Mouse (Mus musculus) left cerebral cortex, postnatal 4 days (tissue): ENCODE data around the gene Rnf150. TPM values are rescaled to one million over a fixed set of nuclear protein-coding genes. Genes with fewer than 3 reads are reported as not detected.

Source experiments
- DNase-seq: peaks from one replicate; pipeline ENCODE4 v3.0.0-alpha.2; 2022
- intact Hi-C: fragments of 180-260 bp; cut with DNase I; formaldehyde crosslinking; loops from one replicate; pipeline ENCODE4 v1.15.1; 2025
- total RNA-seq, 2 experiments: library from RNA; stranded (reverse); gene quantifications; 2 replicates each; pipeline ENCODE4 v1.2.3; 2021

The Rnf150 gene
- total RNA-seq, 2 experiments from 2014 or later: 20.1 to 21.4 TPM

DNA sequence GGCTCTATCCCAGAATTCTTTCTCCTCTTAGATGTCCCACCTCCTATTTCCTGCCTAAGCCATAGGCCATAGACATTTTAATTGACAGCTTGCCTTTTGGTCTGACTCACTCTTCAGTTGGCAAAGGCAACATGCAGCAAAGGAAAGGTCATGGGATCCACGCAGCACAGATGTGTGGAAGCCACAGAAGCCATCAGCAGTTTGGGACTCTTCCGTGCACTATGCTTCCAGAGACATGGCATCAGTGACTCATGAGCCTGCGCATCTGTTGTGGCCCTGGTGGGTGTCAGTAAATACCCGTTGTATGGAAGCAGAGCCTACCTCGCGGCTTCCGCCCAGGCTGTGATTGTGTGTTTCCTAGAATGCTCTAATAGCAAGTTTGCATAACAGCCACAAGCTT lies 68.4 kb downstream of the Rnf150 start:
- intact Hi-C loops: no loop called here
- DNase-seq: no peak

DNA sequence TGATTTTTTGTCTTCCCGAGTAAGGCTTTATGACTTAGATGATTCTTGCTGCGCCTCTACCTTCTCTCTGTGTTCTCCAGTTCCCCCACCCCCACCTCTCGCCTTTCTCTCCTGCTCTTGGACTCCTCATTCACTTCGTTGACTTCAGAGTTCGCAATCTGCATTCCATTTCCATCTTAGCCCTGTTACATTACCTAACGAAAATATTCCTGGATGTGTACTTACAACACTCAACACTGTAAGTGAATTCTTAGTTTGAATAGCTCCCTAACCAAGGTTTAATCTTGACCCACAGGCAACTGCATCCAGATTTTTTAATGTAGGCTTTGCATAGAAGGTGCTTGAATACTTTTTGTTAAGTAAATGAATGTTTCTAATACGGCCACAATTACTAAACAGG lies 73.0 kb downstream of the Rnf150 start:
- intact Hi-C loops: no loop called here
- no peak for DNase-seq

DNA sequence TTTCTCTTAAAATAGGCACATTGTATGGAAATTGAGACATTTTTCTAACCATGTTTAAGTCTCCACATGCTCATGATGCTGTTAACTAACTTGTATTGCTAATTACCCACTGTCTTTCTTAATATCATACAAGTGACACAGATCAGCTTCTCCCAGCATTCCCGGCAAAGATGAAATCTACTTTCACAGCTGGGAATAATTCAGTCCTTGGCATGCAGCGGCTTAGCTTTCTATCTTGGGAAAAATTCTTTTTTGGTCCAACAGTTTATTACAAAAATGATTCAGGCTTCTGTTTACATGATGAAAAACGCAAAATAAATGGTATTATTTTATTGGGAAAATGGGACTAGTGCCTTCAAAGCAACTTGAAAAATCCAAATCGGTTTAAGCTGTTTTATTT lies 73.7 kb downstream of the Rnf150 start:
- DNase-seq: no peak
- intact Hi-C loops: no loop called here

- intact Hi-C loops: no loop called here
- DNase-seq: no peak
Observed at GRCm38 (mm10) chr8:82939912-82940311, 76.8 kb downstream of the Rnf150 start.

DNA sequence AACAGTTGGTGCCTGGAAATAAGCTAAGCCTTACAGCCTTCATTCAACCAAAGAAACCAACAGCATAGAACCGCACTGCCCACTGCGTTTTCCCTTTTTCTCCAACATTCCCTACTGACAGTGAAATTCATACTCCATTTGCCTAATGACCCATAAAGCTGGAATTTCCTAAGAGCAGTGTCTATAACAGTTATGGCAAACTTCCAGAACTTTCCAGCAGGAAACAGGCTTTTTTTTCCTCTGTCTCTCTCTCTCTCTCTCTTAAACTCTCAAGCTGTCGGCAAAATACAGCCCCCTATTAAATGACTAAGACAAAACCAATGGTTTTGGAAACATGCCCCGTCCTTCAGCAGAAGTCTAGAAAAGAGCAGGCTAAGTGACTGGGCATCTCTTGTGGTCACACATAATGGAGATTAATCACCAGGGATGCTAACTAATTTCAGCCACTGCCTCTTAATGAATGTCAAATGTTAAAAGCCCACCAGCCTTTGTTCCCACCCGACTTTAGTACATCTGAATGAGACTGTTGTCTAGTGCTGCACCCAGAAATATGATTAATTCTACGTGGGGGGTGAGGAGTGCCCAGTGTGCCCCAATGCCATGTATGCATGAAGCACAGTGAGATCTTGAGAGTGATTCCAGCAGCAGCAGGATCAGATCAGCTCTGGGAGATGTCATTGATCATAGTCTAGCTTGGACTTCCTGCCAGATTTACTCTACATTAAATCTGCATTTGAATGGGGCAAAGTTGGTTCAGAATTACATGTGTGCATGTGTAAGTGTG lies 80.3 kb downstream of the Rnf150 start:
- DNase-seq: no peak
- intact Hi-C loops: no loop called here

DNA sequence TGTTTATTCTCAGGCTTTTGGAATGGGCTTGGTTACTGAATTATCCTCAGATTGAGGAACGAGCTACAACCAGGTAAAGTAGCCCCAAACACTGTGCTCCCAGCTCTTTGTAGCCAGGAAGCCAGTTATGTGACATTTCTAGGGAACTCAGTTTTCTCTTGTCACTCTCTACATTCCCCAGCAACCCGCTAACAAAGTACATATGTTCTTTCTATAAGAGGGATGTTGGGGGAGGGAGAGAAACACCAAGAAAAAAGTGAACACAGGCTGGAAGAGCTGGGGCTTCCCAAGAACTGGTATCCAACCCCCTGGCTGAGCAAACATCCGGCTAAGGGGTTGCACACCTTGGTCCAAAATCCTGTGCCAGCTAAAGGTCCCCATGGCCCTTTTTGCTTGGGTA lies 82.7 kb downstream of the Rnf150 start:
- no peak for DNase-seq
- intact Hi-C loops: no loop called here

DNA sequence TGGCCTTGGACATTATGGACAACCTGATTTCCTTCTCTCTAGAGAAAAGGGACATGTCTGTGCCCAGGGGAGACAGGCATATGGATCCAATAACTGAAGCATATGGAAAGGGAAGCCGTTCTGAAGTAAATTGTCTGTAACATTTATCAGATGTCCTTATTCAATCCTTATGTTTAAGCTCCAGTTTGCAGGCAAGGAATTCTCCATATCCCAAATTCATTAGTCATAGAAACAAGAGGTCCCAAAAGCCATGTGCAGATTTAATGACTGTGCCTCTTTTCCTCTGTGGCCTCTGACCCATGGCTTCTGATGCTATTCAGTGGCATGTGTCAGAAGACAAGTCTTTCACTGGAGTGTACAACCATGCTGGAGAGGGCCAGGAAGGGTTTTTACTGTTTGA lies 83.5 kb downstream of the Rnf150 start:
- intact Hi-C loops: no loop called here
- no peak for DNase-seq

DNA sequence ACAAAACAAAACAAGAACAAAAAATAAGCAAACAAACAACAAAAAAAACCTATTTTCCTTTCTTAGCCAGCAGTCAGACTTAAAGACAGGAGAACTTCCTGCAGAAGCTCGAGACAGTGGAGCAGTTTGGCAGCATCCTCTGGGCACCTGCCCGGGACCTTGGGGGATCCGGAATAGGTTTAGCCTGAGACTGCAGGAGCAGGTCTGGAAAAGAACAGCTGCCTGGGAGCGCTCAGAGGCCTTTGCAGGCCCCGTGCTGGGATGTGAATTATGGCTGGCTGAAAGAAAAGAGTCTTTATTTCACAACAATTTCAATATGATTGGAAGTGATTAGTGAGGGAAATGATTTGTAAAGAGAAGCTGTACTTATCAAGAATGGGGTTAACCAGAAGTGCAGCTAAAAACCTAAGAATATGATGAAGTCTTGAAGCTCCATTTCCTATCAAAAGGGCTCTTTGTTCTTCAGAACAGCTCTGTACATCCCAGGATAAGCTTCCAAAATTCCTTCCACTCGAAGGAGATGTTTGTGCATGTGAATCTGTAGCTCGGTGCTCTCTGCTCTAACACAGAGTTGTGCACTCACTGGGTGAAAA lies 92.1 kb downstream of the Rnf150 start:
- intact Hi-C loops: no loop called here
- no peak for DNase-seq

GRCm38 (mm10) chr8:82959491-82959890 lies 96.3 kb downstream of the Rnf150 start:
- no peak for DNase-seq
- intact Hi-C loops: no loop called here

DNA sequence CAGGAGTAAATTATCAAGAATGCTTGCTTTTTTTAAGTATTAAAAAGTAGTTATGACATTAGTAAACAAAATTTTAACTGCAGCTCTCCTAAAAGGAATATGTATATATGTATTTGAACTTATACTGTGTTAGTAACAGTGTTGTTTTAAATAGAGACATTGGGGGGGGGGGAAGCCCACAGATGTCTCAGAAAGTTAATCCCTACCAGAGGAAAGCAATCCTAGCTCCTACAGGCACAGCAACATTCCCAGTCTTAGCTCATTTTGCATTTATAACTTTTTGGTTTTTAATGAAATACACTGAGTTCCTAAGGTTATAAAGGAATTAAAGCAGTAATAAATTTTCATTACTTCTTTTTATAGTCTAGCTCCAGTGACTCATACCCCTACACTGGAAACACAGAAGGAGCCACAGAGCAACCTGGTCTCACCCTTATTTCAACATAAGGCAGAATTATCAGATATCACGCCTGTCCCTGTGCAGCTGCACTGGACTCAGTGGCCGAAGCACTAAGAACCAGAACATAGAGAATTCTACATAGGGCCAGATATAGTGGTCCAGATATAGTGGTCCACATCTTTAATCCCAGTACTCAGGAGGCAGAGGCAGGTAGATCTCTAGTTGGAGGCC lies 96.9 kb downstream of the Rnf150 start:
- DNase-seq: no peak
- intact Hi-C loops: no loop called here

DNA sequence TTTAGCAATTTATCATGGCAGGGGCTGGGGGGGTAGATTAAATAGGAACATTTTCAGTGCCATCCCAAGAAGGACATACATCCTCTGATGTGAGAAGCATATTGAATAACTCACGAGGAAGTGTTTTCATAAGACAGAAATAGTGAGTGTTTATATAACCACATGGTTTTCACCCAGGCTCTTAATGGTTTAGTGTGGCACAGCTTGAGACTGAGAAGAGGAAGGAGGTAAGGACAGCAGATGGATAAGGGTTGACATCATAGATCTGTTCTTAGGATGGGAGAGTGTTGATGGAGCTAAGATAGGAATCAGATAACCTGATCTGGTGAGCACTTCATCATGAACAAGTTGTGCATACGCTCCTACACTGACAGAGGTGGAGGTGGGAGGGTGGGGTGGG lies 101.4 kb downstream of the Rnf150 start:
- intact Hi-C loops: no loop called here
- no peak for DNase-seq

GRCm38 (mm10) chr8:82967879-82968678 lies 104.9 kb downstream of the Rnf150 start:
- intact Hi-C loops: no loop called here
- DNase-seq: no peak

- intact Hi-C loops: no loop called here
- DNase-seq: no peak
Observed at GRCm38 (mm10) chr8:82969967-82970366, 106.8 kb downstream of the Rnf150 start.

DNA sequence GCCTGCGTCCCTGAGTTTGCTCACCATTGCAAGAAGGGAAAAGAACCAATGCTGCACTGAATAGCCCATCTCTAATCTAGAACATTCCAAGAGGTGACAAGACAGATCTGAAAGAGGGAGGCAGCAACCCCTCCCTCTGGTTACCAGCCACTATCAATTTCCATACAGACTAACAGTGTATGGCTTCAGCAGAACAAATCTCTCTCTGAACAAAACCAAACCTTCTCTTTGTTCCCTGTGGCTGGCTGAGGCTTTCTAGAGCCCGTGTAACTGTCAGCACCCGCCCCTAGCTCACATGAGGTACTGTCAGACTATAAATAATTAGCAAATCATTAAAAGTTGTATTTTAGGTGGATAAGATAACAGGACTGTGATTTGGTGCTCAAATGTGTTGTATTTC lies 109.7 kb downstream of the Rnf150 start:
- intact Hi-C loops: no loop called here
- no peak for DNase-seq

- DNase-seq: no peak
- intact Hi-C loops: no loop called here
Observed at GRCm38 (mm10) chr8:82973331-82973730, 110.2 kb downstream of the Rnf150 start.

DNA sequence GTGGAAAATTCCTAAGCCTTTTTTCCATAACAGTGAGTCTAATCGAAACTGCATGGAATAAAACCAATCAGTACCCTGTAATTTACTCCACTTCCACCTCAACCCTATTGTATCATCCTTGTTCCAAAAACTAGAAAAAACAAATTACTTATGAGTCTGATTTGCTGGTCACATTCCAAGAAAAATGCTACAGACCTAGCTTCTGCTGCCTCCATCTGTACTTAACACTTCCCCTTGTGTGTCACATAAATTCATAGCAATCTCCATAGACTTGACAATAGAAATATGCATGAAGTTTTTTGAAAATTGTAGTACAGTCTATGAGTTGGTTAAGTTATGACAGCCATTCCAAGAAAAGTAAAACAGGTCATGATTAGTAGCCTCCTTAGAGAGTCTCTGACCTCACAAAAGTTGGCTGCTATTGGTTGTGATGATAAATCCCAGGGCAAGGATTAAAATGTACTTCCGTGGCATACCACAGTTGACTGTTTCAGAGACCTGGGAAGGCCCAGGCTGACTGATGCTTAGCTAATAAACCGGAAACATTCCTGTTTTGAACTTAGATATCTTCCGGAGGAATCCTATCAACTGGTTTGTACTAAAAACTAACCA lies 118.2 kb downstream of the Rnf150 start:
- intact Hi-C loops: loop anchor here (10.0 kb wide), 1 partner anchor 117 kb away; the partner anchor contains the start of gene Rnf150
- no peak for DNase-seq

GRCm38 (mm10) chr8:82982873-82983272 lies 119.7 kb downstream of the Rnf150 start:
- DNase-seq: no peak
- intact Hi-C loops: loop anchor here (10.0 kb wide), 1 partner anchor 118 kb away; the partner anchor contains the start of gene Rnf150

DNA sequence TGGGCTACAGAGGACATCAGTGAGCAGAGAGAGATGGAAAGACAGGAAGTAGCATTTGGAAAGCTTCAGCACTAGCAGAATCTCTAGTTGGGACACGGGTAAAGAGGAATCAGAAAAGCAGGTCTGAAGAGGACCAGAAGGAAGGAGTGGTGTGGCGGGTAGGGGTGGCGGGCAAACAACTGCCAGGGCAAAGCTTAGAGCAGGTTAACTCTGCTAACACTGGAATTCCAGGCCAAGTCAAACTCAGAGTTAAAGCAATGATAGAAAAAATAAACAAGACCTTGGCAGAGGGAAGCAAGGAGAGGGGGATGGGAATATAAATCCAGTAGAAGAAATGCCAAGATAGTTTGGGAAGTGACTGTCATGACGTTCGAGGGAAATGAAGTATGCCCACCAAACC lies 120.1 kb downstream of the Rnf150 start:
- intact Hi-C loops: loop anchor here (10.0 kb wide), 1 partner anchor 118 kb away; the partner anchor contains the start of gene Rnf150
- DNase-seq: no peak

- intact Hi-C loops: no loop called here
Observed at GRCm38 (mm10) chr8:82992093-82992492, 128.9 kb downstream of the Rnf150 start.

GRCm38 (mm10) chr8:82995727-82996438 lies 132.7 kb downstream of the Rnf150 start:
- no peak for DNase-seq
- intact Hi-C loops: no loop called here

More at GRCm38 (mm10) chr8:82992093-82992492, 128.9 kb downstream of the Rnf150 start:
- no peak for DNase-seq
